Mouse (Mus musculus) liver, postnatal 0 days (tissue): ENCODE results near the gene Suclg2. TPM values are rescaled to one million over a fixed set of nuclear protein-coding genes. Genes with fewer than 3 reads are reported as not detected.
A peak's percentile ranks its signal among the peaks of the same experiment; 100 is the strongest.

Experiments used
- ATAC-seq: fragments of 200-750 bp; cut with Nextera tagmentation; 2 replicates; pipeline ENCODE4 v1.8.0; 2017; ENCODE audit warnings: mild to moderate bottlenecking, moderate library complexity
- DNase-seq: peaks from one replicate; pipeline ENCODE4 v3.0.0-alpha.2; 2016
- H3K27ac ChIP-seq: fragments of 300-500 bp; sonication (generic); 2 replicates; pipeline ENCODE4 v1.5.1; 2014; ENCODE audit warnings: antibody characterized with exemption, moderate library complexity, mild to moderate bottlenecking, low read depth
- H3K27me3 ChIP-seq: fragments of 300-500 bp; sonication (generic); 2 replicates; pipeline ENCODE4 v1.6.1; 2014; ENCODE audit warnings: low read length, control low read depth, mixed read lengths; ENCODE audit not compliant: insufficient read depth
- H3K36me3 ChIP-seq: fragments of 300-500 bp; sonication (generic); replicated peaks from 2 replicates; pipeline ENCODE4 v1.6.1; 2014; ENCODE audit warnings: mild to moderate bottlenecking, control low read depth, low read length, moderate library complexity, mixed read lengths; ENCODE audit not compliant: insufficient read depth
- H3K4me1 ChIP-seq: fragments of 300-500 bp; sonication (generic); 2 replicates; pipeline ENCODE4 v1.6.1; 2014; ENCODE audit warnings: antibody characterized with exemption, mild to moderate bottlenecking, control low read depth; ENCODE audit not compliant: insufficient read depth
- H3K4me2 ChIP-seq: fragments of 300-500 bp; sonication (generic); 2 replicates; pipeline ENCODE4 v1.6.1; 2014; ENCODE audit warnings: low read depth, mild to moderate bottlenecking, low read length, moderate library complexity, mixed read lengths
- H3K4me3 ChIP-seq: fragments of 300-500 bp; sonication (generic); 2 replicates; pipeline ENCODE4 v1.5.1; 2014; ENCODE audit warnings: low read depth, low read length
- H3K9ac ChIP-seq: fragments of 300-500 bp; sonication (generic); replicated peaks from 2 replicates; pipeline ENCODE4 v1.6.1; 2014; ENCODE audit warnings: mild to moderate bottlenecking, moderate library complexity
- H3K9me3 ChIP-seq: fragments of 300-500 bp; sonication (generic); 2 replicates; pipeline ENCODE4 v1.6.1; 2016; ENCODE audit warnings: mild to moderate bottlenecking, control low read depth, low read length, mixed read lengths
- CTCF ChIP-seq: sonication (generic); IDR thresholded peaks from 2 replicates; pipeline ENCODE4 v1.5.1; 2016; ENCODE audit warnings: antibody characterized with exemption, low read depth
- EP300 ChIP-seq: IDR thresholded peaks from 2 replicates; pipeline ENCODE4 v1.6.1; 2016; ENCODE audit warnings: antibody characterized with exemption, low read depth, mild to moderate bottlenecking
- WGBS: fragments of 180-500 bp; shearing (Covaris S2); extraction: QIAGEN DNeasy Blood & Tissue Kit; methylation state at CpG from one replicate; pipeline ENCODE4 v1.1.7; 2014; ENCODE audit not compliant: insufficient replicate concordance; 5-methylcytosine and 5-hydroxymethylcytosine counted together
- polyA plus RNA-seq: library from polyadenylated mRNA; unstranded; fragments of >200 nt; fragmentation: Nextera tagmentation; extraction: Ambion mirVana; gene quantifications from 2 replicates; pipeline ENCODE4 v1.2.1, GENCODE M21; 2015

Gene Suclg2
- polyA plus RNA-seq, 1 experiment from 2014 or later: 73.1 TPM

DNA sequence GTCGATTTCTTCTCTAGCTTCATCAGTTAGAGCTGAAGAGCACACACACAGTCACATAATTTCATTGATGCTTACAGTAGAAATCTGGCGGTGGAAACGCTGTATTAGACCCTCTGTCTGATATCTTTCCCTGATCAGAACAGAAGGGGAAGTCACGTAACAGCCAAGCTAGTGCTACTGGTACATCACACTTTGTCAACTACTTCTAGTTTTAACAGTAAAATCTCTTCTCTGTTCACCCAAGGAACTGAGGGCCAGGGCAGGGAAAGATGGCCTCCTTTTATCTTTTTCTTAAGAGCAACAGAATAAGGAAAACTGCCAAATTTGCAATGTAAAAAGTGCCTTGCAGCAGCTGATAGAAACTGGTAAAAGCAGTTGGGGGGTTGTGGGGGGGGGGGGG, 97.8 kb downstream of the Suclg2 start:
- ATAC-seq (no peak), DNase-seq (no peak)
- Histone ChIP-seq H3K27me3 (no peaks in the 10 kb centered on the region), H3K4me2 (no peak overlapping the region), H3K9me3 (no peaks in the 10 kb centered on the region), H3K4me3 (no peak overlapping the region), H3K4me1 (no peaks in the 10 kb centered on the region), H3K27ac (no peak overlapping the region), H3K9ac (no peak overlapping the region), H3K36me3 (no peaks in the 10 kb centered on the region)
- WGBS: 57% methylated on average over 4 of the region's 4 CpGs
- TF ChIP-seq CTCF (no peak), EP300 (no peak)

DNA sequence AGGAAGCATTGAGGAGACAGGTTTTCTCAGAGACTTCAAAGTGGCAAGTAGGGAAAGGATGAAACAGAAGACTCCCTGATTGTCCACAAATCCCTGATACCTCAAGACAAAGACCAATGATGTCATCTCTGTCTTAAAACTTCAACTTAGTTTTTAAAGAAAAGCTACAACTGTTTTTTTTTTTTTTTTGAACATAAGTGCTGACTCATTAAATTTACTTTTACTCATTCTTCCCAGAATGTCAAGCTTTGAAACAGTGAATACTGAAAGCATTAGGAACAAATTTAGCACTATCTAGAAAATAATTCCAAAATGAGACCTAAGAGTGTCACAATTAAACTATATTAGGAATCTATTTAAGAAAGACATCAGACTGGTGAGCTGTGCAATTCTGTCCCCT, 98.8 kb downstream of the Suclg2 start:
- Histone ChIP-seq H3K9me3 (no peaks in the 10 kb centered on the region), H3K4me3 (no peak overlapping the region), H3K27me3 (no peaks in the 10 kb centered on the region), H3K36me3 (no peaks in the 10 kb centered on the region), H3K4me2 (no peak overlapping the region), H3K4me1 (no peaks in the 10 kb centered on the region), H3K9ac (no peak overlapping the region), H3K27ac (no peak overlapping the region)
- no peak for ATAC-seq
- TF ChIP-seq EP300 (no peak), CTCF (no peak)
- DNase-seq: no peak

DNA sequence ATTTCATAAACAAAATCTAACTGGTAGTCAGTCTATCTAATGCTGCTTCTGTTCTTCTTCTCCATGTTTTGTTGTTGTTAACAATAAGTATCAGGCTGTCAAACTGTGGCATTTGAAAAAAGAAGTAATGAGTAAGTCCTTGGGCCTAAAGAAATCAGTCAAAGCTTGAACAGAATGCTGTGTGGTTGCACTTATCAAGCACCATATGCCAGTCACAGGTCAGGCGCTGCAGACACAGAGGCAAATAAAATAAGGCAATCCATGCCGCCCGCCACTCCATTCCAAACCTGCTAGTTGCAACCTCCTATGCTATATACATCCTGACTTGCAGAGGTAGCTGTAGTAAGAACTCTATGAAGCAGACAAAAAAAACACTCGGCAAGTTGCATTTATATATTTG, 100.2 kb downstream of the Suclg2 start:
- H3K4me1 ChIP-seq: peaks cover under 1% of the 10 kb centered on the region; the same call in 1 of the 2 replicates
- no peak for ATAC-seq
- TF ChIP-seq CTCF (no peak), EP300 (peak; percentile 23; the same call in 1 of the 2 replicates)
- no peak overlapping the region for H3K4me3 ChIP-seq
- no peaks in the 10 kb centered on the region for H3K36me3 ChIP-seq
- no peaks in the 10 kb centered on the region for H3K27me3 ChIP-seq
- H3K27ac ChIP-seq: no peak overlapping the region
- H3K9ac ChIP-seq: no peak overlapping the region
- no peaks in the 10 kb centered on the region for H3K9me3 ChIP-seq
- WGBS: 65% methylated on average over 4 of the region's 4 CpGs
- no peak overlapping the region for H3K4me2 ChIP-seq
- DNase-seq: no peak

DNA sequence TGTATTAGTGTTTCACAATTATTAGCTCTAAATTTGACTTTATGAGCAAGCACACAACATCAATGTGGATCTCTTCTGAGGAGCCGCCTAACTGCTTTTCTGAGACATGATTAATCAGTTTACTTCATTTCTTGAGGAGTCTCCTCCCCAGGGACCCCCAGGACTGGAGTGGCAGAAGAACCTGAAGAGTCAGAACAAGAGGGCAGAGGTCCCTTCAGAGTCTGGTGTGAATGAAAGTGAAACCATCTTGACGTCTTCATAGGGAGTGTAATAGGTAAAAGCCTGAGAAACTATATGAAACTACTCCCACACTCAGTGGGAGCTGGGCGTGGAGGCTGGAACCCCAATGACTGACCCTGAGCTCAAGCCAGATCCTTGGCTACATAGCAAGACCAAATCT, 105.4 kb downstream of the Suclg2 start:
- no peak for TF ChIP-seq EP300
- no peak for TF ChIP-seq CTCF

DNA sequence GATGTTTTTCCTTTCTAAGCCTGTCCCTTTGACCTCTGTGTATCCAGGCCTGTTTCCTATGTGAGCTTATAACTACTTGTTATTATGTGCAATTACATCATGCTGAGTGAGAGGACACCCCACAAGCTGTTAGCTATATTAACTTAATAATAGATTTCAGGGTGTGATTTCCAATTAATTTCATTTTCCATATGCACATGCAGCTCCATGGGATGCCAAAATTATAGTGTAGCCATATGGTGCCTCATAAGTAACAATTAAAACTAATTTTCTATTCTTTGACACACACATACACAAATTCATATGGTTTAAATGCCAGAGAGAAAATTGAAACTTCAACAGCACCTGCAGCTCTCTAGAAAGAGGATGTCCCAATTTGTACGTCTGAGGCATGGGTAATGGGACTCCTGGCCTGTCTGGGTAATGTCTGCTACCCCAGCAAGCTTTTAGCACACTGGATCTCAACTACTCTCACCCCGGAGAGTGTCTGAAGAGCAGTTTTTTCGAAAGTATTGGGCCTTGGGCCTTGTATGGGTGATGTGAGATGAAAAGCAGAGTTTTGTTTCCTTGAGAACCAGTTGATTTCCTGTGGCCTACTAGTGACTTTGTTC, 106.1 kb downstream of the Suclg2 start:
- no peak overlapping the region for H3K9ac ChIP-seq
- 73% methylated on average over 3 of the region's 3 CpGs for WGBS
- no peak overlapping the region for H3K4me3 ChIP-seq
- TF ChIP-seq CTCF (no peak), EP300 (no peak)
- H3K4me1 ChIP-seq: peaks cover 16% of the 10 kb centered on the region; the same call in 1 of the 2 replicates
- H3K9me3 ChIP-seq: no peaks in the 10 kb centered on the region
- H3K4me2 ChIP-seq: no peak overlapping the region
- ATAC-seq (peak; percentile 84), DNase-seq (no peak)
- no peaks in the 10 kb centered on the region for H3K27me3 ChIP-seq
- H3K27ac ChIP-seq: peak overlapping the region; percentile 74
- H3K36me3 ChIP-seq: no peaks in the 10 kb centered on the region

More for the DNA sequence above, 105.4 kb downstream of the Suclg2 start:
- Histone ChIP-seq H3K9ac (no peak overlapping the region), H3K4me1 (peaks cover 16% of the 10 kb centered on the region; the same call in 1 of the 2 replicates), H3K27ac (peak overlapping the region; percentile 74), H3K4me3 (no peak overlapping the region), H3K4me2 (no peak overlapping the region), H3K36me3 (no peaks in the 10 kb centered on the region), H3K9me3 (no peaks in the 10 kb centered on the region), H3K27me3 (no peaks in the 10 kb centered on the region)
- no peak for ATAC-seq
- 75% methylated on average over 3 of the region's 3 CpGs for WGBS
- no peak for DNase-seq

DNA sequence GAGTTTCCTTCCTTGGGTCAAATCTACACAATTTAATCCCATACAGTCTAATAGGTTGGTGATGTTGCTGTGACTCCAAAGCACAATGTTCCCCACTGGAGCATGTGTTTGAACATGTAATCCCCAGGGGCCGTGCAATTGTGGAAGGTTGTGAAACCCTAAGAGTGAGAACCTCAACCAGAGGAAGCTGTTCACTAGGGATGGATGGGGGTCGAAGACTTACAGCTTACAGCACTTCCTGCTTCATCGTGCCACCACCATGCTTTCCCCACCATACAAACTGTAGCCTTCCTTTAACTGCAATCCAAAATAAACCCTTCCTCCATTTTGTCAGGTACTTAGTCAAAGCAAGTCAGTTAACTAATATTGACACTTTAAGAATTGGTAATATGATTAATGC, 107.5 kb downstream of the Suclg2 start:
- no peak for DNase-seq
- Histone ChIP-seq H3K27me3 (no peaks in the 10 kb centered on the region), H3K4me2 (no peak overlapping the region), H3K9ac (no peak overlapping the region), H3K4me3 (no peak overlapping the region), H3K9me3 (no peaks in the 10 kb centered on the region), H3K4me1 (peaks cover 16% of the 10 kb centered on the region; the same call in 1 of the 2 replicates), H3K27ac (no peak overlapping the region), H3K36me3 (0 out of 2 replicates have a peak, but pooled peaks cover 2% of the 10 kb centered on the region)
- TF ChIP-seq EP300 (no peak), CTCF (no peak)
- 35% methylated on average over 3 of the region's 3 CpGs for WGBS
- ATAC-seq: no peak
